Mouse (Mus musculus): ENCODE measurements around the gene Ppcdc.

DNA sequence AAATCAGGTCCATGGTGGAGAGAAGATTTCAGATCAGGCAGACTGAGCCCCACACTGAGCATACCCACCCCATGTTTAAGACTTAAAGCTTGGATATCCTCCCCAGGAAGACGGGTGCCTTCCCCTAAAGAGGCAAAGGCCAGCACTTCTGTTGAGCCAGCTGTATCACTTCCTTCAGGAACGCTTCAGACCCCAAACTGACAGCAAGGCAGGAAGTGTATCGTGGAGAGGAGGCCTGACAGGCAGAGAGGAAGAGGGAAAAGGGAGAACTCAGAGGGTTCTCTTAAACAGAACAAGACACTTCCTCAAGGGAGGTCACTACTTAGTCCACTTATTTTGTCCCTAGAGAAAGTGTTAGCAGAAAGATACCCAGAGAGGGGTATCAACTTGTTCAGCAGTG is 26.2 kb upstream of the Ppcdc start:
- TF ChIP-seq CTCF (IDR thresholded peaks at IDR 0.05; ENCODE audit: low read depth), result no peak
- no peak for TF ChIP-seq EP300 (IDR thresholded peaks at IDR 0.05; ENCODE audit: low read depth)
